Mouse (Mus musculus) adrenal gland, adult (tissue): ENCODE measurements around the gene Fpgs.

Experiments
- DNase-seq, 2 experiments: peaks; one replicate each; pipeline ENCODE4 v3.0.0; 2022 to 2023; ENCODE audit warnings: low spot score in 1 of 2; ENCODE audit not compliant: inconsistent age in 2 of 2

The Fpgs gene

GRCm38 (mm10) chr2:32671907-32672595 is 31.9 kb downstream of the Fpgs start:
- DNase-seq: no peak

DNA sequence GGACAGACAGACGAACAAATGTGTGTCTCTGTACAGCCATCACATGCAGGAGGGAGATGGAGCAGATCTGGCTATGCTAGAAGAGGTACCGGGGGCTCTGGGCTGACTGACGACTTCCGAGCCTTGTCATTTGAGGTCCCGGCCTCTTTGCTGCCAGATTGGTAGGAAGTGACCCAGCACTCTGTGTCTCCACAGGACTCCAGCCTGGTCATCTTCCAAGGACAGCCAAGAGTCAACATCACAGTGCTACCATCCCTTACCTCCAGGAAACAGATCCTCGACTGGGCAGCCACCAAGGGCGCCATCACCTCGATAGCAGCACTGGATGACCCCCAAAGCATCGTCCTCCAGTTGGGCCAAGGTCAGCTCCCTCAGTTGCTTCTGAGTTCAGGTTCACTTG is 32.8 kb downstream of the Fpgs start:
- DNase-seq: peak; percentile 36 to 60

DNA sequence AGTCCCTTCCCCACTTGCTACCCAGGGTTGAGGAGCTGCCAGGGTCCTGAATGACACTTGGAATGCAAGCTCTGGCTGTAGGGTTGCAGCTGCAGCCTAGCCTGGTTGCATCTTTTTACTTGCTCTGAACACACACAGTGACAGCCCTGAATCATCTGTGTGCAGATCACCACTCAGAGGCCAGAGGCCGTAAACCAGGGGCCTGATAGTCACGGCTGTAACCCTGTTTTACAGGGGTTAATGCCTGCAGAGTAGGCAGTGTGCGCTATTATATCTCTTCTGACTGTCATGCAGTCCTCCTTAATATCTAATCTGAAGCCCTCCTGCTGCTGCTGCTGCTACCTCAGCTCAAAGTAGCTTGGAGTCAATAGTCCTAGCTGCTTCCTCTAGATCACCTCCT is 34.1 kb downstream of the Fpgs start:
- DNase-seq: no peak

- DNase-seq: no peak
These were observed 35.8 kb downstream of the Fpgs start for GRCm38 (mm10) chr2:32668176-32668575.

GRCm38 (mm10) chr2:32667775-32668174 is 36.2 kb downstream of the Fpgs start:
- no peak for DNase-seq

DNA sequence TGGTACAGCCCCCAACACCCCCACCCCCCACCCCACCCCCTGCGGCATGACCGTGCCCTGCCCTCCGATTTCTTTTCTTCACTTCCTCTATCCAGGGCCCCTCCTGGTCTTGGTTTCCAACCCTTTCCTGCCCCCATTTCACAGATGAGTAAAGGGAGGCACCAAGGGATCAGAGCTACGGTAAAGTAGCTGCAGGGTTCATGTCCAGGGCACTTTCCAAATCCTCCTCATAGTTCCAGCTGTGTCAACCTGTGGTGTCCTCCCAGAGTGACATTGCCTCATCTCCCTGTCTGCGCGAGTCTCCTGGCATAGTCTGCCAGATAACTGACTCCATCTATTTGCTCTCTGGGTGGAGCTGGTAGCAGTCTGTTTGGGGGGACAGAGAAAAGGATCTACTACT is 38.1 kb downstream of the Fpgs start:
- no peak for DNase-seq

- DNase-seq: no peak
These were observed 38.6 kb downstream of the Fpgs start for GRCm38 (mm10) chr2:32665345-32665744.

- no peak for DNase-seq
These were observed 41.7 kb downstream of the Fpgs start for GRCm38 (mm10) chr2:32662291-32662690.

DNA sequence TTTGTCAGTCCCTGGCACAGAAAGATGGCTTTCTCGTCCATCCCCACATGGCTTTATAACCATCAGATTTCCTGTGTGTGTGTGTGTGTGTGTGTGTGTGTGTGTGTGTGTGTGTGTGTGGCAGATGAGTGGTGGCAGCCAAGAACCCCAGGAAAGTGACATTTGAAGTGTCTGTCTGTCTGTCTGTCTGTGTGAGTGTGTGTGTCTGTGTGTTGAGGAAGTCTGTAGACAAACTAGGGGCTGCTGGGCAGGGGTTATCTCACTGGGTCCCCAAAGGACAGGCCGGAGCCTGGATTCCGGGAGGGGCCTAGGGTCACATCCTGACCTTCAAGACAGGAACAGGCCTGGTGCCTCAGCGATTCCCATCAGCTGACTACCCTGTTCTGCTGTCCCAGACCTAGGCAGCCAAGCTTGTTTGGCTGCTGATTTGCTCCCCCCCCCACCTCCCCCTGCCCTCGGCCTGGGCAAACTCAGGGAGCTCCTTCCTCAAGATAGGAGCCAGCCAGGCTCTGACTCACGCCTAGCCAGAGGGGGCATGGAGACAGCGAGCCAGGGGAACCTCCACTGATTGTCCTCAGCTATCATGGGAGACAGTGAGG is 42.3 kb downstream of the Fpgs start:
- peak; percentile 78 to 82 for DNase-seq

GRCm38 (mm10) chr2:32658873-32659272 is 45.1 kb downstream of the Fpgs start:
- DNase-seq: no peak

GRCm38 (mm10) chr2:32655826-32656225 is 48.1 kb downstream of the Fpgs start:
- DNase-seq: peak; percentile 76 to 82

GRCm38 (mm10) chr2:32655394-32655744 is 48.6 kb downstream of the Fpgs start:
- no peak for DNase-seq

GRCm38 (mm10) chr2:32654743-32655393 is 49.1 kb downstream of the Fpgs start:
- DNase-seq: peak; percentile 48 to 65

- no peak for DNase-seq
These were observed 50.2 kb downstream of the Fpgs start for GRCm38 (mm10) chr2:32653764-32654163.

GRCm38 (mm10) chr2:32647366-32647765 is 56.6 kb downstream of the Fpgs start:
- peak in 1 of 2 experiments; percentile 55 for DNase-seq

GRCm38 (mm10) chr2:32646379-32647056 is 57.4 kb downstream of the Fpgs start, which contains the start of gene Eng:
Gene Eng (plus strand): TSS chr2:32646595.
- DNase-seq: peak; percentile 77 to 82

DNA sequence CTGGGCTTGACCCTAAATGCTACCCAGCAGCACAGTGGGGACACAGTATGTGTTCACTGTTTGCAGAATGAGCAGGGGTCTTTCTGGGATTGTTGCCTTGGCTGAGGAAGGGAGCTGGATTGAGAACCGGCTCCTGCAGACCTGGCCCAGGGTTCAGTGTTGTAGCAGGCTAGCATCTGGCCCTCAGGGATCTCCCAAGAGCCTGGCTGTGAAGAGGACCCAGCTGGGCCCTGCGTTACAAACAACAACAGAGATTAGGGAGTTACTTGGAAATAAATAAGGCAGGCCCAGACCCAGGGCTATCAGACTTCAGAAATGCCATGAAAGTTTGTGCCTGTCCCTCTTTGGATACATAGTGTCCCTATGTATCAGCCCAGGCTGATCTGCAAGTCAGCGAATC is 58.3 kb downstream of the Fpgs start:
- no peak for DNase-seq

- DNase-seq: no peak
These were observed 59.0 kb downstream of the Fpgs start for GRCm38 (mm10) chr2:32644799-32645475.

GRCm38 (mm10) chr2:32644083-32644482 is 59.9 kb downstream of the Fpgs start:
- no peak for DNase-seq

DNA sequence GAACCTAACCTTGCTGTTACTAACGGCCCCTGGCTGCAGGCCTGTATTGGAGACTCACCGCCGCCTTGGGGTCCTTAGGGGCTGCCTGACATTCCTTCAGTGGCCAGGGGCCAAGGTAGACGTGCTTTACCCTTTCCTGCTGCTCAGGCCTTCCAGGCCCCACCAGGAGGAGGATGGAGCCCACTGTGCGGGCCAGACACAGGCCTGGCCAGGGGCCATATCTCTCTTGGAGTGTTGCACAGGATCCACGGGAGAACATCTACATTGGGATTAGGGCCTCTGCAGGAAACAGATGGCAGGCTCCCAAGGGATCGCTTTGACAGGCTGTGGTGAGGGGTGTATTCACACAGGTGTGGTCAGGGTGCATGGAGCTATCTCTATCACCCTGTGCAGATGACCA is 61.1 kb downstream of the Fpgs start:
- peak in 1 of 2 experiments; percentile 58 for DNase-seq

GRCm38 (mm10) chr2:32641810-32642209 is 62.1 kb downstream of the Fpgs start:
- DNase-seq: no peak
